Mouse (Mus musculus): ENCODE measurements at regions not wholly inside any gene's neighbourhood (a gene's known extent, or its start where the extent isn't known, plus 50 kb on each side); places are given as distances from the start of the nearest gene placed in this dataset.

DNA sequence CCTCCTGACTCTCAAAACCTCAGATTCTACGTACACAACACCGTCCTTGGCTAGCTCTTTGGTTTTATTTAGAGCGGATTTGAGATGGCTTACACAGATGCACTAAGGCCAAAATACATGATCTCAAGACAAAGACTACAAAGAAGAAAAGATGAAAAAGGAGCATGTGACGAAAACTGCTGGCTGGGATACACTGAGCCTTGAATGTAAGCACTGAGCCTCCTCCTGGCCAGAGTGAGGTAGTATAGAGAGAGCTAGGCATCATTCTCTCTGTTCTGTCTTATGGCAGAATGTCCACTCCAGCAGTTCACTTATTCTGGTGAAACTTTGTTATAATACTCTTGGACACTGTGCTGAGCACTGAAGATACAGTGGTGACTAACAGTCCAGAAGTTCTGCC lies 177.4 kb downstream of the Kcnrg start:
- Histone ChIP-seq H3K4me3 (ENCODE audit: low read depth, low read length) (no peak overlapping the region), H3K27me3 (ENCODE audit: control insufficient read depth, insufficient read depth, low read length) (no peaks in the 10 kb centered on the region), H3K4me1 (ENCODE audit: control insufficient read depth, insufficient read depth, low read length) (no peaks in the 10 kb centered on the region), H3K27ac (ENCODE audit: low read length) (no peak overlapping the region), H3K4me2 (replicated peaks; ENCODE audit: low read depth, low read length) (no peak overlapping the region), H3K36me3 (ENCODE audit: control insufficient read depth, insufficient read depth, low read length) (no peaks in the 10 kb centered on the region), H3K9ac (replicated peaks; ENCODE audit: low read depth, low read length) (no peak overlapping the region), H3K9me3 (ENCODE audit: control insufficient read depth, low read depth, low read length) (no peaks in the 10 kb centered on the region)
- WGBS: 89% methylated on average over 4 of the region's 4 CpGs
- ATAC-seq (ENCODE audit: insufficient number of reproducible peaks, insufficient read depth, low FRiP score, low read depth): no peak

DNA sequence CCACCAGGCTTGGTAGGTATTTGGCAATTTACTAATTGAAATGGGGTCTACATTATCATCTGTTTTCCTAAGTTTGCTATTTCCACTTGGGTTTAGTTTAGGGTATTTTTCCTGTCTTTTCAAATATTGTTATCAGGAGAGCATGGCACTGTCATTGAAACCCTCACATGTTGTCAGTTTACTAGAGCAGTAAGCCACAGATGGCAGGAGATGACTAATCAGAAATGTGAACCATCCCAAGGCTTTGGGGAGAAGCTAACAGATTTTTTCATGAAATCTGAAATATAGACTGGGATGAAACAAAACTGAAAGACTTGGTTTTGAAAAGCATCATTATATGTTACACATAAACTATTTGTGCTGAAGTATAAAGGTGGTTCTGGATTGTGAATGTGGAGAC lies 178.8 kb downstream of the Kcnrg start:
- Histone ChIP-seq H3K4me1 (ENCODE audit: control insufficient read depth, insufficient read depth, low read length) (no peaks in the 10 kb centered on the region), H3K27me3 (ENCODE audit: control insufficient read depth, insufficient read depth, low read length) (no peaks in the 10 kb centered on the region), H3K9me3 (ENCODE audit: control insufficient read depth, low read depth, low read length) (no peaks in the 10 kb centered on the region), H3K36me3 (ENCODE audit: control insufficient read depth, insufficient read depth, low read length) (no peaks in the 10 kb centered on the region), H3K27ac (ENCODE audit: low read length) (no peak overlapping the region), H3K9ac (replicated peaks; ENCODE audit: low read depth, low read length) (no peak overlapping the region), H3K4me2 (replicated peaks; ENCODE audit: low read depth, low read length) (no peak overlapping the region), H3K4me3 (ENCODE audit: low read depth, low read length) (no peak overlapping the region)
- ATAC-seq (ENCODE audit: insufficient number of reproducible peaks, insufficient read depth, low FRiP score, low read depth): no peak

GRCm38 (mm10) chr14:61787746-61788145 lies 180.5 kb downstream of the Kcnrg start:
- H3K9me3 ChIP-seq (ENCODE audit: control insufficient read depth, low read depth, low read length): no peaks in the 10 kb centered on the region
- ATAC-seq (ENCODE audit: insufficient number of reproducible peaks, insufficient read depth, low FRiP score, low read depth): no peak
- no peaks in the 10 kb centered on the region for H3K36me3 ChIP-seq (ENCODE audit: control insufficient read depth, insufficient read depth, low read length)
- H3K27ac ChIP-seq (ENCODE audit: low read length): no peak overlapping the region
- H3K4me1 ChIP-seq (ENCODE audit: control insufficient read depth, insufficient read depth, low read length): no peaks in the 10 kb centered on the region
- no peak overlapping the region for H3K4me2 ChIP-seq (replicated peaks; ENCODE audit: low read depth, low read length)
- no peaks in the 10 kb centered on the region for H3K27me3 ChIP-seq (ENCODE audit: control insufficient read depth, insufficient read depth, low read length)
- no peak overlapping the region for H3K9ac ChIP-seq (replicated peaks; ENCODE audit: low read depth, low read length)
- 70% methylated on average over 4 of the region's 4 CpGs for WGBS
- H3K4me3 ChIP-seq (ENCODE audit: low read depth, low read length): no peak overlapping the region

DNA sequence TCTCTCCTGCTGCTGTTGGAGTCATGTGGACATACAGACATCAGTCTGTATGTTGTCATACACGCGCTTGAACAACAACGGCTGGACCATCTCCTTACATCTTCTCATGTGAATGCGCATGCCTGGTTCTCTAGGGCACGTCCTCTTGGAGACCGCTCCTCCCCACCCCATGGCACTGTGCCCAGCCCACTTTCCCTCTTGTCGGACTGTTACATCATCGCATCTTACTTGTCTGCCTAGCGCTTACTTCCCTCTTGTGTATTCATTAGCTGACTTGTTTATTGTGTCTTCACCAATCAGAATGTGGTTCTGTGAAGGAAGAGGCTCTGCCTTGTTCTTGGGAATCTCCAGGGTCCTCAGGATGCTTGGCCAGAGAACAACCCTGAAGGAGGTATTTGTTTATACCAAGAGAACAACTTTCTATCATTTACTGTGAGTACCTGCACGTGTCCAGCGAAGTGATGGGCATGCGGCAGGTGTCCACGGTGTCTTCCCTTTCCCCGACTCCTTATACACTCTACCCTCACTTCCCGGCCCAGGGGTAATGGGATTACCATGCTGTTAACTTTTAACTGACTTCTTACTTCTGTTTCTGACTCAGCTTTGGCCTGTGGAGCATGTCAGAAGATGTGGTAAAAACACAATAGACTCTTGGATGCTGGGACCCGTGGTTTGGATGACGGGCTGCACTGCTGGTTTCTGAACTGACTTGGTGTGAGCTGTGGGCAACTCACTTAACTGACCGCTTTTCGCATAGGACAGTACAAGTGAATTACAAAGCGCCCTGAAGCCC lies 181.9 kb downstream of the Kcnrg start:
- Histone ChIP-seq H3K4me2 (replicated peaks; ENCODE audit: low read depth, low read length) (no peak overlapping the region), H3K27ac (ENCODE audit: low read length) (no peak overlapping the region), H3K4me3 (ENCODE audit: low read depth, low read length) (no peak overlapping the region), H3K4me1 (ENCODE audit: control insufficient read depth, insufficient read depth, low read length) (no peaks in the 10 kb centered on the region), H3K9me3 (ENCODE audit: control insufficient read depth, low read depth, low read length) (no peaks in the 10 kb centered on the region), H3K9ac (replicated peaks; ENCODE audit: low read depth, low read length) (no peak overlapping the region), H3K27me3 (ENCODE audit: control insufficient read depth, insufficient read depth, low read length) (no peaks in the 10 kb centered on the region), H3K36me3 (ENCODE audit: control insufficient read depth, insufficient read depth, low read length) (no peaks in the 10 kb centered on the region)
- WGBS: 83% methylated on average over 20 of the region's 20 CpGs
- no peak for ATAC-seq (ENCODE audit: insufficient number of reproducible peaks, insufficient read depth, low FRiP score, low read depth)

DNA sequence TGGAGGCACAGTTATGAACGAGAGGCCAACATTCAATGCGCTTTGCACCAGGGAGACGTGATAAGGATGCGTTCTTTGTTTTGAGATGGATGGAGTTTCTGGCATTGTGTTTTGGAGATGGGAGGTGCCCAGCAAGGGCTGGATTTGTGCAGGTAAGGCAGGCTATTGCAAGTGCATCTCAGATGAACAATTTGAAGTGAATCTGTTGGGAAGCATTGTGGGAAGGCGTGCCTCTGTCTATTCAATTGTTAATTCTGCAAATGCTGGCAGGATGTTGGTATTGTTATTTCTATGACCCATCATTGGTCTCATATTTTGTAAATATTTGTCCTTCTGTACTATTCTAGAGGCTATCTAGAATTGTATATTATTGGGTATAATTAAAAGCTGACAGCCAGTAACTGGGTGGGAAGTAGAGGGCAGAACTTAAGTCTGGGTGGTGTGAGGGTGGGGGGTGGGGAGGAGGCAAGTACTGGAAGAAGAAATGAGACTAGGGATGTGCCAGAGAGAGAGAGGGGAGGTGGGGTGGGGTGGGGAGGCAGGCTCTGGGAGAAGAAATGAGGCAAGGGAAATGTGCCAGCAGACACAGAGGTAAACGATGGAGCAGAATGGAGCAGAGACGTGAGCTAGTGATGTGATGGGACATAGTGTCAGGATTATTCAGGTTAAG lies 188.9 kb downstream of the Kcnrg start:
- no peak overlapping the region for H3K4me3 ChIP-seq (ENCODE audit: low read depth, low read length)

GRCm38 (mm10) chr14:61796671-61797070 lies 189.4 kb downstream of the Kcnrg start:
- H3K36me3 ChIP-seq (ENCODE audit: control insufficient read depth, insufficient read depth, low read length): no peaks in the 10 kb centered on the region
- H3K27me3 ChIP-seq (ENCODE audit: control insufficient read depth, insufficient read depth, low read length): no peaks in the 10 kb centered on the region
- H3K9ac ChIP-seq (replicated peaks; ENCODE audit: low read depth, low read length): no peak overlapping the region
- ATAC-seq (ENCODE audit: insufficient number of reproducible peaks, insufficient read depth, low FRiP score, low read depth): no peak
- H3K9me3 ChIP-seq (ENCODE audit: control insufficient read depth, low read depth, low read length): no peaks in the 10 kb centered on the region
- H3K4me1 ChIP-seq (ENCODE audit: control insufficient read depth, insufficient read depth, low read length): no peaks in the 10 kb centered on the region
- 90% methylated on average over 7 of the region's 7 CpGs for WGBS
- no peak overlapping the region for H3K4me2 ChIP-seq (replicated peaks; ENCODE audit: low read depth, low read length)
- H3K27ac ChIP-seq (ENCODE audit: low read length): no peak overlapping the region
- no peak overlapping the region for H3K4me3 ChIP-seq (ENCODE audit: low read depth, low read length)

More for the DNA sequence above, 188.9 kb downstream of the Kcnrg start:
- Histone ChIP-seq H3K27ac (ENCODE audit: low read length) (no peak overlapping the region), H3K36me3 (ENCODE audit: control insufficient read depth, insufficient read depth, low read length) (no peaks in the 10 kb centered on the region), H3K27me3 (ENCODE audit: control insufficient read depth, insufficient read depth, low read length) (no peaks in the 10 kb centered on the region), H3K4me1 (ENCODE audit: control insufficient read depth, insufficient read depth, low read length) (no peaks in the 10 kb centered on the region), H3K9ac (replicated peaks; ENCODE audit: low read depth, low read length) (no peak overlapping the region), H3K4me2 (replicated peaks; ENCODE audit: low read depth, low read length) (no peak overlapping the region), H3K9me3 (ENCODE audit: control insufficient read depth, low read depth, low read length) (no peaks in the 10 kb centered on the region)
- no peak for ATAC-seq (ENCODE audit: insufficient number of reproducible peaks, insufficient read depth, low FRiP score, low read depth)
- WGBS: 79% methylated on average over 7 of the region's 7 CpGs

- WGBS: 46% methylated on average over 1 of the region's 1 CpGs
- H3K27ac ChIP-seq (ENCODE audit: low read length): no peak overlapping the region
- no peaks in the 10 kb centered on the region for H3K4me1 ChIP-seq (ENCODE audit: control insufficient read depth, insufficient read depth, low read length)
- no peak overlapping the region for H3K4me3 ChIP-seq (ENCODE audit: low read depth, low read length)
- ATAC-seq (ENCODE audit: insufficient number of reproducible peaks, insufficient read depth, low FRiP score, low read depth): no peak
- no peaks in the 10 kb centered on the region for H3K9me3 ChIP-seq (ENCODE audit: control insufficient read depth, low read depth, low read length)
- no peaks in the 10 kb centered on the region for H3K36me3 ChIP-seq (ENCODE audit: control insufficient read depth, insufficient read depth, low read length)
- no peak overlapping the region for H3K4me2 ChIP-seq (replicated peaks; ENCODE audit: low read depth, low read length)
- H3K27me3 ChIP-seq (ENCODE audit: control insufficient read depth, insufficient read depth, low read length): no peaks in the 10 kb centered on the region
- no peak overlapping the region for H3K9ac ChIP-seq (replicated peaks; ENCODE audit: low read depth, low read length)
These were observed 196.2 kb downstream of the Kcnrg start for GRCm38 (mm10) chr14:61803421-61803925.

- Histone ChIP-seq H3K4me2 (replicated peaks; ENCODE audit: low read depth, low read length) (no peak overlapping the region), H3K9ac (replicated peaks; ENCODE audit: low read depth, low read length) (no peak overlapping the region), H3K4me3 (ENCODE audit: low read depth, low read length) (no peak overlapping the region), H3K27me3 (ENCODE audit: control insufficient read depth, insufficient read depth, low read length) (no peaks in the 10 kb centered on the region), H3K4me1 (ENCODE audit: control insufficient read depth, insufficient read depth, low read length) (peaks cover 9% of the 10 kb centered on the region), H3K9me3 (ENCODE audit: control insufficient read depth, low read depth, low read length) (no peaks in the 10 kb centered on the region), H3K27ac (ENCODE audit: low read length) (no peak overlapping the region), H3K36me3 (ENCODE audit: control insufficient read depth, insufficient read depth, low read length) (no peaks in the 10 kb centered on the region)
- ATAC-seq (ENCODE audit: insufficient number of reproducible peaks, insufficient read depth, low FRiP score, low read depth): no peak
- WGBS: 80% methylated on average over 2 of the region's 2 CpGs
These were observed 198.2 kb downstream of the Kcnrg start for GRCm38 (mm10) chr14:61805433-61805832.
